Mouse (Mus musculus) MEL (cell line): ENCODE measurements at regions not wholly inside any gene's neighbourhood (a gene's known extent, or its start where the extent isn't known, plus 50 kb on each side); places are given as distances from the start of the nearest gene placed in this dataset.

Source experiments
- CTCF ChIP-seq, 3 experiments: IDR thresholded peaks in 2 of 3; conservative IDR thresholded peaks in 1 of 3; 2 replicates each; pipeline ENCODE4 v1.5.1; 2011 to 2012; ENCODE audit warnings: low read length in 3 of 3, low read depth in 2 of 3, mild to moderate bottlenecking in 2 of 3, improper control_type of control experiment in 1 of 3, inconsistent platforms in 1 of 3, mixed read lengths in 1 of 3, moderate library complexity in 1 of 3; ENCODE audit not compliant: control insufficient read depth in 1 of 3, insufficient read depth in 1 of 3, poor library complexity in 1 of 3, severe bottlenecking in 1 of 3
- ELF1 ChIP-seq: IDR thresholded peaks from 2 replicates; pipeline ENCODE4 v1.6.1; 2014; ENCODE audit warnings: low read depth, mild to moderate bottlenecking, inconsistent platforms, low read length, improper control_type of control experiment, moderate library complexity
- ETS1 ChIP-seq: IDR thresholded peaks from 2 replicates; pipeline ENCODE4 v1.6.1; 2012; ENCODE audit warnings: low read depth, mild to moderate bottlenecking, inconsistent platforms, low read length, improper control_type of control experiment, moderate library complexity
- GATA1 ChIP-seq: IDR thresholded peaks from 2 replicates; pipeline ENCODE4 v1.6.1; 2011; ENCODE audit warnings: low read depth, low read length, improper control_type of control experiment
- HCFC1 ChIP-seq: IDR thresholded peaks from 2 replicates; pipeline ENCODE4 v1.6.1; 2012; ENCODE audit warnings: low read depth, mild to moderate bottlenecking, inconsistent platforms, low read length, improper control_type of control experiment, moderate library complexity
- KAT2A ChIP-seq: conservative IDR thresholded peaks from 2 replicates; pipeline ENCODE4 v1.6.1; 2012; ENCODE audit warnings: low read depth, low read length, improper control_type of control experiment, inconsistent platforms
- MAFK ChIP-seq: IDR thresholded peaks from 2 replicates; pipeline ENCODE4 v1.6.1; 2011; ENCODE audit warnings: low read depth, mild to moderate bottlenecking, low read length, improper control_type of control experiment, borderline replicate concordance
- MEF2A ChIP-seq: IDR thresholded peaks from 2 replicates; pipeline ENCODE4 v1.6.1; 2014; ENCODE audit warnings: low read depth, mild to moderate bottlenecking, inconsistent platforms, low read length, improper control_type of control experiment; ENCODE audit not compliant: poor library complexity, insufficient replicate concordance, severe bottlenecking; ENCODE audit errors: extremely low read depth
- POLR2A ChIP-seq, 2 experiments: IDR thresholded peaks; 2 replicates each; pipeline ENCODE4 v1.6.1; 2011 to 2012; ENCODE audit warnings: low read length in 2 of 2, mild to moderate bottlenecking in 2 of 2, control low read depth in 1 of 2, improper control_type of control experiment in 1 of 2, low read depth in 1 of 2, moderate library complexity in 1 of 2; ENCODE audit not compliant: control insufficient read depth in 1 of 2, insufficient read depth in 1 of 2, poor library complexity in 1 of 2
- POLR2AphosphoS2 ChIP-seq: IDR thresholded peaks from 2 replicates; pipeline ENCODE4 v1.6.1; 2011; ENCODE audit warnings: low read length, improper control_type of control experiment
- TCF12 ChIP-seq: IDR thresholded peaks from 2 replicates; pipeline ENCODE4 v1.6.1; 2014; ENCODE audit warnings: low read depth, mild to moderate bottlenecking, inconsistent platforms, low read length, improper control_type of control experiment, moderate library complexity
- ZC3H11A ChIP-seq: IDR thresholded peaks from 2 replicates; pipeline ENCODE4 v1.6.1; 2012; ENCODE audit warnings: low read depth, mild to moderate bottlenecking, inconsistent platforms, low read length, improper control_type of control experiment

- TF ChIP-seq CTCF (IDR thresholded peaks at IDR 0.05 in 2 of 3, conservative IDR thresholded peaks at IDR 0.05 in 1 of 3; ENCODE audit: control insufficient read depth in 1 of 3, insufficient read depth in 1 of 3, low read depth in 2 of 3, low read length in 3 of 3, poor library complexity in 1 of 3, severe bottlenecking in 1 of 3) (no peak), POLR2A (IDR thresholded peaks at IDR 0.05; ENCODE audit: control insufficient read depth in 1 of 2, insufficient read depth in 1 of 2, low read depth in 1 of 2, low read length in 2 of 2, poor library complexity in 1 of 2) (no peak), POLR2AphosphoS2 (no peak), GATA1 (no peak), ETS1 (no peak), MAFK (no peak), MEF2A (no peak), KAT2A (no peak), HCFC1 (no peak), TCF12 (no peak), ELF1 (no peak), ZC3H11A (no peak)
Observed at GRCm38 (mm10) chr6:116856917-116857491, 140.3 kb upstream of the Tmem72 start.
